In the genomic region with DNA sequence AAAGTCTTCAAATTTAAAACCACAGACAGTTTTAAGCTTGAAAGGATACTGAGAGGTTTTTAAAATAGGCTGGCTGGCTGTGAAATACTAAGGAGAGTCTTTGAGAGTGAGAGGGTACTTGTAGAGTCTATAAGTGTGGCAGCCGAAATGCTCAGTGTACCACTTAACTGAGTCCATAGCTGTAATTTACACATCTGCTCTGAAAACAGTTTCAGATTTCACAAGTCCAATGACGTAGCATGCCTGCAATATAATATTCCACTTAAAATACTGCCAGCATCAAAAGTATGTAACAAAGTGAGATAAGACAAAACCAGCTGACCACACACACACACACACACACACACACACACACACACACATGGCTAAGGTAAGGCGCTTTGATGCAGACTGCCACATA, we compare ENCODE assay signal across 19 mouse cellular contexts.
DNase-seq lines count a peak whose midpoint lies in the region; ATAC-seq and TF ChIP-seq lines count a peak whose summit lies in the region.
"Had no signal": no experiment of that assay in that cellular context is flagged by ENCODE, and none has a peak within 500 bp of the region (broad histone marks: within the 10 kb centered on the region; RNA-seq: fewer than 3 reads in every experiment).

No protein-coding gene starts in this region.

- peaks cover 80% of the 10 kb centered on the region for H3K4me1 ChIP-seq in heart, embryonic 15.5 days (replicated peaks)
- H3K4me1 ChIP-seq in lung, embryonic 16.5 days (replicated peaks; ENCODE audit: control insufficient read depth, insufficient read depth, low read length): peaks cover 55% of the 10 kb centered on the region
- H3K4me1 ChIP-seq in lung, adult 2 months (ENCODE audit: control insufficient read depth, insufficient read depth, low read length): peaks cover 8% of the 10 kb centered on the region
- H3K4me1 ChIP-seq in stomach, embryonic 14.5 days (ENCODE audit: control insufficient read depth, insufficient read depth, low read length): peaks cover 28% of the 10 kb centered on the region
- H3K4me1 ChIP-seq in stomach, postnatal 0 days (replicated peaks; ENCODE audit: control insufficient read depth, insufficient read depth): peaks cover 5% of the 10 kb centered on the region; the same call in 1 of the 2 replicates

- no peak overlapping the region for H3K4me2 ChIP-seq in heart, embryonic 15.5 days
- no peak overlapping the region for H3K4me2 ChIP-seq in lung, embryonic 16.5 days (ENCODE audit: low read depth, low read length)
- no peak overlapping the region for H3K4me2 ChIP-seq in stomach, embryonic 14.5 days (replicated peaks; ENCODE audit: low read depth, low read length)
- no peak overlapping the region for H3K4me2 ChIP-seq in stomach, postnatal 0 days (replicated peaks; ENCODE audit: low read depth)
- H3K4me2 ChIP-seq: embryonic facial prominence, embryonic 13.5 days; forebrain, embryonic 13.5 days; hindbrain, embryonic 13.5 days; intestine, embryonic 15.5 days had no signal

- no peak for DNase-seq in heart, adult 11 months
- DNase-seq in lung, adult 2 months: no peak
- DNase-seq in stomach, postnatal 0 days (ENCODE audit: low spot score): no peak
- DNase-seq: adrenal gland, adult 2 months; adrenal gland, postnatal 25 days; cerebellum, adult 18-20 months; cerebellum, adult 9-11 months; cerebellum, postnatal 36 days; forebrain, postnatal 0 days; gastrocnemius, postnatal 36 days; heart, adult 18-20 months had no signal

- ATAC-seq in heart, embryonic 15.5 days (replicated peaks; ENCODE audit: insufficient number of reproducible peaks, insufficient read depth, low FRiP score, low read depth): no peak
- ATAC-seq in lung, embryonic 16.5 days (ENCODE audit: low read depth): 0 out of 2 replicates have a peak, but pooled peaks have one; percentile 18
- ATAC-seq in stomach, embryonic 14.5 days (ENCODE audit: insufficient number of reproducible peaks, insufficient read depth, low FRiP score, low read depth): no peak
- no peak for ATAC-seq in stomach, postnatal 0 days (ENCODE audit: low FRiP score, low TSS enrichment)
- ATAC-seq: forebrain, embryonic 13.5 days; forebrain, postnatal 0 days; hindbrain, postnatal 0 days; intestine, embryonic 15.5 days had no signal

- H3K9me3 ChIP-seq in heart, embryonic 15.5 days (replicated peaks): no peaks in the 10 kb centered on the region
- no peaks in the 10 kb centered on the region for H3K9me3 ChIP-seq in lung, embryonic 16.5 days (ENCODE audit: control insufficient read depth, low read length)
- no peaks in the 10 kb centered on the region for H3K9me3 ChIP-seq in stomach, embryonic 14.5 days (ENCODE audit: control insufficient read depth, low read depth, low read length)
- no peaks in the 10 kb centered on the region for H3K9me3 ChIP-seq in stomach, postnatal 0 days (ENCODE audit: control insufficient read depth, low read length)
- H3K9me3 ChIP-seq: embryonic facial prominence, embryonic 13.5 days; forebrain, embryonic 13.5 days; hindbrain, embryonic 13.5 days; intestine, embryonic 15.5 days had no signal

- no peak for TF ChIP-seq CTCF in lung, adult 2 months (IDR thresholded peaks at IDR 0.05; ENCODE audit: insufficient read depth, low read length)
- TF ChIP-seq CTCF in stomach, postnatal 0 days (IDR thresholded peaks at IDR 0.05; ENCODE audit: low read depth): no peak

- no peak overlapping the region for H3K9ac ChIP-seq in heart, embryonic 15.5 days
- H3K9ac ChIP-seq in lung, embryonic 16.5 days (ENCODE audit: low read length): no peak overlapping the region
- no peak overlapping the region for H3K9ac ChIP-seq in stomach, embryonic 14.5 days (replicated peaks; ENCODE audit: low read depth, low read length)
- H3K9ac ChIP-seq in stomach, postnatal 0 days (ENCODE audit: low read length): no peak overlapping the region
- H3K9ac ChIP-seq: embryonic facial prominence, embryonic 13.5 days; forebrain, embryonic 13.5 days; forebrain, postnatal 0 days; hindbrain, embryonic 13.5 days; intestine, embryonic 15.5 days had no signal

- H3K4me3 ChIP-seq in heart, embryonic 15.5 days: no peak overlapping the region
- H3K4me3 ChIP-seq in lung, embryonic 16.5 days (ENCODE audit: low read length): no peak overlapping the region
- H3K4me3 ChIP-seq in lung, adult 2 months (replicated peaks; ENCODE audit: extremely low read depth, low read depth, low read length): no peak overlapping the region
- H3K4me3 ChIP-seq in stomach, embryonic 14.5 days (ENCODE audit: low read depth, low read length): no peak overlapping the region
- no peak overlapping the region for H3K4me3 ChIP-seq in stomach, postnatal 0 days (ENCODE audit: low read depth, low read length)
- H3K4me3 ChIP-seq: embryonic facial prominence, embryonic 13.5 days; forebrain, embryonic 13.5 days; hindbrain, embryonic 13.5 days; intestine, embryonic 15.5 days had no signal

- no peaks in the 10 kb centered on the region for H3K27me3 ChIP-seq in heart, embryonic 15.5 days
- no peaks in the 10 kb centered on the region for H3K27me3 ChIP-seq in lung, embryonic 16.5 days (ENCODE audit: control insufficient read depth, insufficient read depth, low read depth, low read length)
- no peaks in the 10 kb centered on the region for H3K27me3 ChIP-seq in stomach, embryonic 14.5 days (ENCODE audit: control insufficient read depth, insufficient read depth, low read length)
- H3K27me3 ChIP-seq in stomach, postnatal 0 days (ENCODE audit: control insufficient read depth, insufficient read depth, low read length): no peaks in the 10 kb centered on the region
- H3K27me3 ChIP-seq: embryonic facial prominence, embryonic 13.5 days; intestine, embryonic 15.5 days had no signal

- peak overlapping the region; percentile 85 for H3K27ac ChIP-seq in heart, embryonic 15.5 days
- no peak overlapping the region for H3K27ac ChIP-seq in lung, embryonic 16.5 days (ENCODE audit: low read length)
- peak overlapping the region; percentile 40 for H3K27ac ChIP-seq in stomach, embryonic 14.5 days (ENCODE audit: low read length)
- H3K27ac ChIP-seq in stomach, postnatal 0 days (replicated peaks): no peak overlapping the region
- H3K27ac ChIP-seq: embryonic facial prominence, embryonic 13.5 days; forebrain, embryonic 13.5 days; hindbrain, embryonic 13.5 days; hindbrain, postnatal 0 days; intestine, embryonic 15.5 days had no signal

- WGBS in heart, embryonic 15.5 days: 69% methylated on average over 3 of the region's 3 CpGs
- WGBS in lung, embryonic 16.5 days: 61% methylated on average over 3 of the region's 3 CpGs
- WGBS in lung, adult 2 months: 79% methylated on average over 3 of the region's 3 CpGs
- 82% methylated on average over 3 of the region's 3 CpGs for whole genome bisulfite sequencing in stomach, embryonic 14.5 days
- WGBS in stomach, postnatal 0 days: 82% methylated on average over 3 of the region's 3 CpGs

- TF ChIP-seq POLR2A in lung, adult 2 months (IDR thresholded peaks at IDR 0.05; ENCODE audit: borderline replicate concordance, extremely low read depth, low read depth, low read length): no peak

- no peak for TF ChIP-seq EP300 in stomach, postnatal 0 days (optimal IDR thresholded peaks at IDR 0.05)

- peaks cover 3% of the 10 kb centered on the region; the same call in 1 of the 2 replicates for H3K36me3 ChIP-seq in heart, embryonic 15.5 days
- no peaks in the 10 kb centered on the region for H3K36me3 ChIP-seq in lung, embryonic 16.5 days (ENCODE audit: control insufficient read depth, insufficient read depth, low read length)
- no peaks in the 10 kb centered on the region; the same call in 1 of the 2 replicates for H3K36me3 ChIP-seq in stomach, embryonic 14.5 days (ENCODE audit: control insufficient read depth, insufficient read depth, low read length)
- H3K36me3 ChIP-seq in stomach, postnatal 0 days (ENCODE audit: control insufficient read depth, insufficient read depth, low read length): no peaks in the 10 kb centered on the region
- H3K36me3 ChIP-seq: hindbrain, embryonic 13.5 days; intestine, embryonic 15.5 days had no signal

Comparison
In these comparisons a context has a peak if more than half of its experiments do, and no peak if none do; other contexts are left out.
1. H3K27ac ChIP-seq: peak in heart, embryonic 15.5 days (single experiment) and stomach, embryonic 14.5 days (single experiment); none in lung, embryonic 16.5 days (single experiment) and stomach, postnatal 0 days (single experiment).